Mouse (Mus musculus): ENCODE measurements at regions not wholly inside any gene's neighbourhood (a gene's known extent, or its start where the extent isn't known, plus 50 kb on each side); places are given as distances from the start of the nearest gene placed in this dataset.

- TF ChIP-seq POLR2A (IDR thresholded peaks at IDR 0.05; ENCODE audit: low read depth, low read length), result no peak
- TF ChIP-seq CTCF (IDR thresholded peaks at IDR 0.05; ENCODE audit: extremely low read depth, insufficient read length, insufficient replicate concordance, low read depth, low read length), result no peak
- H3K27me3 ChIP-seq (ENCODE audit: control insufficient read depth, insufficient read depth, low read length), result no peaks in the 10 kb centered on the region
- H3K27ac ChIP-seq (ENCODE audit: insufficient read depth, low read depth, low read length), result no peak overlapping the region
- 80% methylated on average over 4 of the region's 5 CpGs for WGBS
- H3K4me1 ChIP-seq (ENCODE audit: control insufficient read depth, insufficient read depth, insufficient read length, low read length), result no peaks in the 10 kb centered on the region
- H3K36me3 ChIP-seq (ENCODE audit: control insufficient read depth, insufficient read depth, low read length), result no peaks in the 10 kb centered on the region
- no peak overlapping the region for H3K4me3 ChIP-seq (ENCODE audit: low read depth, low read length)
Measured at GRCm38 (mm10) chr13:70978547-70979307, 137.1 kb upstream of the Adamts16 start.

- 84% methylated on average over 9 of the region's 9 CpGs for WGBS
- no peaks in the 10 kb centered on the region for H3K36me3 ChIP-seq (ENCODE audit: control insufficient read depth, insufficient read depth, low read length)
- no peak for TF ChIP-seq POLR2A (IDR thresholded peaks at IDR 0.05; ENCODE audit: low read depth, low read length)
- no peak for TF ChIP-seq CTCF (IDR thresholded peaks at IDR 0.05; ENCODE audit: extremely low read depth, insufficient read length, insufficient replicate concordance, low read depth, low read length)
Measured at GRCm38 (mm10) chr13:70969596-70969995, 128.0 kb upstream of the Adamts16 start.

GRCm38 (mm10) chr13:70967781-70968180, 126.2 kb upstream of the Adamts16 start:
- Histone ChIP-seq H3K4me3 (ENCODE audit: low read depth, low read length) (no peak overlapping the region), H3K36me3 (ENCODE audit: control insufficient read depth, insufficient read depth, low read length) (no peaks in the 10 kb centered on the region)
- WGBS, result 63% methylated on average over 3 of the region's 3 CpGs

More at GRCm38 (mm10) chr13:70969596-70969995, 128.0 kb upstream of the Adamts16 start:
- H3K4me1 ChIP-seq (ENCODE audit: control insufficient read depth, insufficient read depth, insufficient read length, low read length), result no peaks in the 10 kb centered on the region
- no peak overlapping the region for H3K27ac ChIP-seq (ENCODE audit: insufficient read depth, low read depth, low read length)
- no peaks in the 10 kb centered on the region for H3K27me3 ChIP-seq (ENCODE audit: control insufficient read depth, insufficient read depth, low read length)
- H3K4me3 ChIP-seq (ENCODE audit: low read depth, low read length), result no peak overlapping the region

GRCm38 (mm10) chr13:70963384-70963783, 121.8 kb upstream of the Adamts16 start:
- Histone ChIP-seq H3K27ac (ENCODE audit: insufficient read depth, low read depth, low read length) (no peak overlapping the region), H3K4me1 (ENCODE audit: control insufficient read depth, insufficient read depth, insufficient read length, low read length) (no peaks in the 10 kb centered on the region), H3K4me3 (ENCODE audit: low read depth, low read length) (no peak overlapping the region), H3K27me3 (ENCODE audit: control insufficient read depth, insufficient read depth, low read length) (no peaks in the 10 kb centered on the region), H3K36me3 (ENCODE audit: control insufficient read depth, insufficient read depth, low read length) (no peaks in the 10 kb centered on the region)
- TF ChIP-seq POLR2A (IDR thresholded peaks at IDR 0.05; ENCODE audit: low read depth, low read length) (no peak), CTCF (IDR thresholded peaks at IDR 0.05; ENCODE audit: extremely low read depth, insufficient read length, insufficient replicate concordance, low read depth, low read length) (no peak)
- WGBS, result 63% methylated on average over 2 of the region's 2 CpGs

More at GRCm38 (mm10) chr13:70967781-70968180, 126.2 kb upstream of the Adamts16 start:
- no peaks in the 10 kb centered on the region for H3K4me1 ChIP-seq (ENCODE audit: control insufficient read depth, insufficient read depth, insufficient read length, low read length)
- no peaks in the 10 kb centered on the region for H3K27me3 ChIP-seq (ENCODE audit: control insufficient read depth, insufficient read depth, low read length)
- H3K27ac ChIP-seq (ENCODE audit: insufficient read depth, low read depth, low read length), result no peak overlapping the region
- TF ChIP-seq POLR2A (IDR thresholded peaks at IDR 0.05; ENCODE audit: low read depth, low read length) (no peak), CTCF (IDR thresholded peaks at IDR 0.05; ENCODE audit: extremely low read depth, insufficient read length, insufficient replicate concordance, low read depth, low read length) (no peak)

GRCm38 (mm10) chr13:70934309-70935037, 92.9 kb upstream of the Adamts16 start:
- Histone ChIP-seq H3K4me1 (ENCODE audit: control insufficient read depth, insufficient read depth, insufficient read length, low read length) (no peaks in the 10 kb centered on the region), H3K27ac (ENCODE audit: insufficient read depth, low read depth, low read length) (no peak overlapping the region), H3K36me3 (ENCODE audit: control insufficient read depth, insufficient read depth, low read length) (no peaks in the 10 kb centered on the region), H3K27me3 (ENCODE audit: control insufficient read depth, insufficient read depth, low read length) (no peaks in the 10 kb centered on the region; the same call in 1 of the 2 replicates), H3K4me3 (ENCODE audit: low read depth, low read length) (no peak overlapping the region)
- WGBS, result 68% methylated on average over 7 of the region's 7 CpGs
- TF ChIP-seq POLR2A (IDR thresholded peaks at IDR 0.05; ENCODE audit: low read depth, low read length), result no peak
- TF ChIP-seq CTCF (IDR thresholded peaks at IDR 0.05; ENCODE audit: extremely low read depth, insufficient read length, insufficient replicate concordance, low read depth, low read length), result no peak

- Histone ChIP-seq H3K36me3 (ENCODE audit: control insufficient read depth, insufficient read depth, low read length) (no peaks in the 10 kb centered on the region), H3K4me1 (ENCODE audit: control insufficient read depth, insufficient read depth, insufficient read length, low read length) (no peaks in the 10 kb centered on the region), H3K27me3 (ENCODE audit: control insufficient read depth, insufficient read depth, low read length) (no peaks in the 10 kb centered on the region), H3K4me3 (ENCODE audit: low read depth, low read length) (no peak overlapping the region), H3K27ac (ENCODE audit: insufficient read depth, low read depth, low read length) (no peak overlapping the region)
- WGBS, result 85% methylated on average over 1 of the region's 1 CpGs
- TF ChIP-seq CTCF (IDR thresholded peaks at IDR 0.05; ENCODE audit: extremely low read depth, insufficient read length, insufficient replicate concordance, low read depth, low read length) (no peak), POLR2A (IDR thresholded peaks at IDR 0.05; ENCODE audit: low read depth, low read length) (no peak)
Measured at GRCm38 (mm10) chr13:70913834-70914233, 72.2 kb upstream of the Adamts16 start.

GRCm38 (mm10) chr13:70910934-70911333, 69.3 kb upstream of the Adamts16 start:
- H3K27ac ChIP-seq (ENCODE audit: insufficient read depth, low read depth, low read length), result no peak overlapping the region
- TF ChIP-seq POLR2A (IDR thresholded peaks at IDR 0.05; ENCODE audit: low read depth, low read length) (no peak), CTCF (IDR thresholded peaks at IDR 0.05; ENCODE audit: extremely low read depth, insufficient read length, insufficient replicate concordance, low read depth, low read length) (no peak)
- H3K27me3 ChIP-seq (ENCODE audit: control insufficient read depth, insufficient read depth, low read length), result no peaks in the 10 kb centered on the region
- no peaks in the 10 kb centered on the region for H3K4me1 ChIP-seq (ENCODE audit: control insufficient read depth, insufficient read depth, insufficient read length, low read length)
- no peak overlapping the region for H3K4me3 ChIP-seq (ENCODE audit: low read depth, low read length)
- no peaks in the 10 kb centered on the region for H3K36me3 ChIP-seq (ENCODE audit: control insufficient read depth, insufficient read depth, low read length)

All from small intestine, adult 2 months (tissue).